Mouse (Mus musculus): ENCODE measurements around the gene Cela3a. TPM values are rescaled to one million over a fixed set of nuclear protein-coding genes. Genes with fewer than 3 reads are reported as not detected.

Gene Cela3a
- polyA plus RNA-seq, 1 experiment from 2014 or later: not detected

GRCm38 (mm10) chr4:137405571-137405970 lies 4.0 kb downstream of the Cela3a start:
- 91% methylated on average over 3 of the region's 3 CpGs for WGBS
- H3K9me3 ChIP-seq: no peaks in the 10 kb centered on the region
- no peak overlapping the region for H3K9ac ChIP-seq (replicated peaks)
- H3K27me3 ChIP-seq: no peaks in the 10 kb centered on the region
- no peak for ATAC-seq (replicated peaks)
- H3K4me2 ChIP-seq (replicated peaks): no peak overlapping the region
- no peak overlapping the region for H3K27ac ChIP-seq (replicated peaks)
- H3K4me3 ChIP-seq: no peak overlapping the region
- H3K4me1 ChIP-seq: no peaks in the 10 kb centered on the region
- H3K36me3 ChIP-seq: no peaks in the 10 kb centered on the region

GRCm38 (mm10) chr4:137396641-137397525 lies 12.7 kb downstream of the Cela3a start:
- Histone ChIP-seq H3K36me3 (no peaks in the 10 kb centered on the region), H3K9me3 (no peaks in the 10 kb centered on the region), H3K27ac (replicated peaks) (no peak overlapping the region), H3K9ac (replicated peaks) (no peak overlapping the region), H3K27me3 (no peaks in the 10 kb centered on the region), H3K4me1 (no peaks in the 10 kb centered on the region), H3K4me2 (replicated peaks) (no peak overlapping the region), H3K4me3 (no peak overlapping the region)
- WGBS: 78% methylated on average over 15 of the region's 15 CpGs
- no peak for ATAC-seq (replicated peaks)

- H3K9me3 ChIP-seq: no peaks in the 10 kb centered on the region
- no peak overlapping the region for H3K4me3 ChIP-seq
- no peaks in the 10 kb centered on the region for H3K27me3 ChIP-seq
- no peak overlapping the region for H3K27ac ChIP-seq (replicated peaks)
- no peak for ATAC-seq (replicated peaks)
- peaks cover 7% of the 10 kb centered on the region for H3K4me1 ChIP-seq
- H3K36me3 ChIP-seq: no peaks in the 10 kb centered on the region
- H3K9ac ChIP-seq (replicated peaks): no peak overlapping the region
- no peak overlapping the region for H3K4me2 ChIP-seq (replicated peaks)
- 73% methylated on average over 9 of the region's 9 CpGs for WGBS
Measured at GRCm38 (mm10) chr4:137393378-137394135, 16.0 kb downstream of the Cela3a start.

GRCm38 (mm10) chr4:137392874-137393273 lies 16.7 kb downstream of the Cela3a start:
- no peaks in the 10 kb centered on the region for H3K27me3 ChIP-seq
- H3K36me3 ChIP-seq: no peaks in the 10 kb centered on the region
- H3K4me3 ChIP-seq: no peak overlapping the region
- no peak overlapping the region for H3K4me2 ChIP-seq (replicated peaks)
- H3K27ac ChIP-seq (replicated peaks): no peak overlapping the region
- no peak overlapping the region for H3K9ac ChIP-seq (replicated peaks)
- H3K9me3 ChIP-seq: no peaks in the 10 kb centered on the region
- ATAC-seq (replicated peaks): no peak
- peaks cover 7% of the 10 kb centered on the region for H3K4me1 ChIP-seq
- WGBS: 83% methylated on average over 9 of the region's 9 CpGs

GRCm38 (mm10) chr4:137391287-137391686 lies 18.3 kb downstream of the Cela3a start:
- 90% methylated on average over 3 of the region's 3 CpGs for WGBS
- Histone ChIP-seq H3K9ac (replicated peaks) (no peak overlapping the region), H3K27me3 (no peaks in the 10 kb centered on the region), H3K4me3 (no peak overlapping the region), H3K27ac (replicated peaks) (no peak overlapping the region), H3K9me3 (no peaks in the 10 kb centered on the region), H3K4me2 (replicated peaks) (no peak overlapping the region), H3K4me1 (peaks cover 16% of the 10 kb centered on the region), H3K36me3 (no peaks in the 10 kb centered on the region)
- no peak for ATAC-seq (replicated peaks)

- no peak for ATAC-seq (replicated peaks)
- Histone ChIP-seq H3K36me3 (no peaks in the 10 kb centered on the region), H3K27ac (replicated peaks) (no peak overlapping the region), H3K4me3 (no peak overlapping the region), H3K9me3 (no peaks in the 10 kb centered on the region), H3K4me1 (peaks cover 16% of the 10 kb centered on the region), H3K9ac (replicated peaks) (no peak overlapping the region), H3K4me2 (replicated peaks) (no peak overlapping the region), H3K27me3 (no peaks in the 10 kb centered on the region)
- WGBS: 89% methylated on average over 4 of the region's 4 CpGs
Measured at GRCm38 (mm10) chr4:137390196-137390595, 19.4 kb downstream of the Cela3a start.

GRCm38 (mm10) chr4:137388983-137389382 lies 20.6 kb downstream of the Cela3a start:
- Histone ChIP-seq H3K9ac (replicated peaks) (peak overlapping the region; percentile 89), H3K4me2 (replicated peaks) (peak overlapping the region; percentile 66), H3K27ac (replicated peaks) (0 out of 2 replicates have a peak overlapping the region, but pooled peaks have one; percentile 88), H3K9me3 (no peaks in the 10 kb centered on the region), H3K4me3 (peak overlapping the region; percentile 84), H3K27me3 (no peaks in the 10 kb centered on the region), H3K4me1 (peaks cover 16% of the 10 kb centered on the region), H3K36me3 (no peaks in the 10 kb centered on the region)
- 34% methylated on average over 6 of the region's 6 CpGs for WGBS
- ATAC-seq (replicated peaks): no peak

- Histone ChIP-seq H3K9me3 (no peaks in the 10 kb centered on the region), H3K4me1 (peaks cover 16% of the 10 kb centered on the region), H3K27me3 (no peaks in the 10 kb centered on the region), H3K27ac (replicated peaks) (peak overlapping the region; percentile 88), H3K4me3 (peak overlapping the region; percentile 84), H3K4me2 (replicated peaks) (peak overlapping the region; percentile 66), H3K9ac (replicated peaks) (peak overlapping the region; percentile 89), H3K36me3 (no peaks in the 10 kb centered on the region)
- peak; percentile 96 for ATAC-seq (replicated peaks)
- under 1% methylated on average over 46 of the region's 46 CpGs for WGBS
Measured at GRCm38 (mm10) chr4:137388059-137388794, 21.4 kb downstream of the Cela3a start.

- 2% methylated on average over 20 of the region's 20 CpGs for WGBS
- ATAC-seq (replicated peaks): no peak
- H3K36me3 ChIP-seq: no peaks in the 10 kb centered on the region
- H3K4me3 ChIP-seq: peak overlapping the region; percentile 84
- peak overlapping the region; percentile 66 for H3K4me2 ChIP-seq (replicated peaks)
- peak overlapping the region; percentile 89 for H3K9ac ChIP-seq (replicated peaks)
- H3K27ac ChIP-seq (replicated peaks): peak overlapping the region; percentile 88
- H3K4me1 ChIP-seq: peaks cover 16% of the 10 kb centered on the region
- H3K27me3 ChIP-seq: no peaks in the 10 kb centered on the region
- H3K9me3 ChIP-seq: no peaks in the 10 kb centered on the region
Measured at GRCm38 (mm10) chr4:137387482-137388058, 22.0 kb downstream of the Cela3a start.

- no peak overlapping the region for H3K4me3 ChIP-seq
- H3K4me1 ChIP-seq: no peaks in the 10 kb centered on the region
- H3K4me2 ChIP-seq (replicated peaks): no peak overlapping the region
- no peaks in the 10 kb centered on the region for H3K9me3 ChIP-seq
- no peak overlapping the region for H3K27ac ChIP-seq (replicated peaks)
- ATAC-seq (replicated peaks): no peak
- H3K36me3 ChIP-seq: no peaks in the 10 kb centered on the region
- WGBS: 37% methylated on average over 15 of the region's 16 CpGs
- no peak overlapping the region for H3K9ac ChIP-seq (replicated peaks)
- H3K27me3 ChIP-seq: no peaks in the 10 kb centered on the region
Measured at GRCm38 (mm10) chr4:137380702-137381605, 28.6 kb downstream of the Cela3a start.

- H3K9me3 ChIP-seq: no peaks in the 10 kb centered on the region
- no peaks in the 10 kb centered on the region for H3K27me3 ChIP-seq
- no peak overlapping the region for H3K4me2 ChIP-seq (replicated peaks)
- no peak overlapping the region for H3K27ac ChIP-seq (replicated peaks)
- no peaks in the 10 kb centered on the region for H3K36me3 ChIP-seq
- H3K4me1 ChIP-seq: no peaks in the 10 kb centered on the region
- no peak overlapping the region for H3K4me3 ChIP-seq
- 89% methylated on average over 10 of the region's 10 CpGs for WGBS
- H3K9ac ChIP-seq (replicated peaks): no peak overlapping the region
- no peak for ATAC-seq (replicated peaks)
Measured at GRCm38 (mm10) chr4:137379713-137380255, 29.8 kb downstream of the Cela3a start.
